Mouse (Mus musculus) layer of hippocampus, adult 11-12 months (tissue): ENCODE measurements around the gene Klf12.
"Not testable (repeated sequence)": the region's sequence is repeated elsewhere in the genome, so short reads cannot be mapped to it uniquely, and the experiment has no call there.

Experiments used
- DNase-seq: peaks from one replicate; pipeline ENCODE4 v3.0.0; 2022; ENCODE audit warnings: low spot score

Klf12 gene

GRCm38 (mm10) chr14:99876791-99877578 is 407.5 kb downstream of the Klf12 start:
- DNase-seq = no peak

GRCm38 (mm10) chr14:99873725-99874124 is 410.8 kb downstream of the Klf12 start:
- no peak for DNase-seq

GRCm38 (mm10) chr14:99856158-99857011 is 428.1 kb downstream of the Klf12 start:
- DNase-seq = no peak

GRCm38 (mm10) chr14:99854467-99854807 is 430.0 kb downstream of the Klf12 start:
- DNase-seq = not testable (repeated sequence)

GRCm38 (mm10) chr14:99853769-99854466 is 430.6 kb downstream of the Klf12 start:
- not testable (repeated sequence) for DNase-seq

GRCm38 (mm10) chr14:99850350-99850749 is 434.1 kb downstream of the Klf12 start:
- no peak for DNase-seq

GRCm38 (mm10) chr14:99847502-99847901 is 437.0 kb downstream of the Klf12 start:
- no peak for DNase-seq

GRCm38 (mm10) chr14:99826713-99827112 is 457.8 kb downstream of the Klf12 start:
- no peak for DNase-seq
